Mouse (Mus musculus): ENCODE data around the gene Myl6b.
"Not testable (repeated sequence)": the region's sequence is repeated elsewhere in the genome, so short reads cannot be mapped to it uniquely, and the experiment has no call there.

Gene Myl6b

GRCm38 (mm10) chr10:128493695-128494666 is 4.5 kb downstream of the Myl6b start, which contains the start of gene Myl6:
Gene Myl6, minus strand, starts transcription at chr10:128494145.
- peak; percentile 99 for DNase-seq (ENCODE audit: low read depth)

DNA sequence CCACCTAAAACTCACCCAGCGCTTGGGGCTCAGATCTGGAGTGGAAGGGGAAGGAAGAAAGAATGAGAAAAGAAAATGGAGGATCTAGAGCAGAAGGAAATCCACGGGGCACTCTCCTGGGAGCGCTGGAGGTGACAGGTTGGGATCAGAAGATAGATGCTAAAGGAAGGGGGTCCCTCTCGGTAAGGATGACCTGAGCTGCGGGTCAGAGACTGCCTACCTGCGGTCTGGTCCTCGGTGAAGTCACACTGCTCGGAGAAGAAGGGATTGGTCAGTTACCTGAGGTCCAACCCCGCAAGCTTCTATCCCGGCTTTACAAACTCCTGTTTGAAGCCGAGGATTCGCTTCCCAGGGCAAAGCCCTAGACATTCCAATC is 5.2 kb downstream of the Myl6b start:
- DNase-seq (ENCODE audit: low read depth): no peak

- DNase-seq (ENCODE audit: low read depth): no peak
Observed at GRCm38 (mm10) chr10:128492633-128493311, 5.7 kb downstream of the Myl6b start.

GRCm38 (mm10) chr10:128492051-128492450 is 6.4 kb downstream of the Myl6b start:
- DNase-seq (ENCODE audit: low read depth): not testable (repeated sequence)

DNA sequence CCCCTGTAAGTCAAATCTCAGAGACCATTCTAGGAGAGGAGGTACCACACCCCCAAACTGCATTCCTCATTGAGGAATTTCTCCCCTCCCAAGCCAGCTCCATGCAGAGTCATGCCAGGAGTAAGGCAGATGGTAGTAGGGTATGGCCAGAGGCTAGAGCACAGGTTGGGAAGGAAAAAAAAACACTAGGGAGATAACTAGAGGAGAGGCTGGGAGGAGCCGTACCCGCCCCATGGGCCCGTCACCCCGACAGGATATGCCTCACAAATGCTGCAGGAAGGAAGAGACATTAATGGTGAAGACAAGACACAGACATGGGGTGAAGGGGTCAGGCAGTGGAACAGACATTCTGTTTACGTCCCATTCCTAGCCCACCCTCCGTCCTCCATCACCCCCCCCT is 7.0 kb downstream of the Myl6b start:
- DNase-seq (ENCODE audit: low read depth): no peak

- no peak for DNase-seq (ENCODE audit: low read depth)
Observed at GRCm38 (mm10) chr10:128490912-128491311, 7.6 kb downstream of the Myl6b start.

- no peak for DNase-seq (ENCODE audit: low read depth)
Observed at GRCm38 (mm10) chr10:128490232-128490631, 8.3 kb downstream of the Myl6b start.

DNA sequence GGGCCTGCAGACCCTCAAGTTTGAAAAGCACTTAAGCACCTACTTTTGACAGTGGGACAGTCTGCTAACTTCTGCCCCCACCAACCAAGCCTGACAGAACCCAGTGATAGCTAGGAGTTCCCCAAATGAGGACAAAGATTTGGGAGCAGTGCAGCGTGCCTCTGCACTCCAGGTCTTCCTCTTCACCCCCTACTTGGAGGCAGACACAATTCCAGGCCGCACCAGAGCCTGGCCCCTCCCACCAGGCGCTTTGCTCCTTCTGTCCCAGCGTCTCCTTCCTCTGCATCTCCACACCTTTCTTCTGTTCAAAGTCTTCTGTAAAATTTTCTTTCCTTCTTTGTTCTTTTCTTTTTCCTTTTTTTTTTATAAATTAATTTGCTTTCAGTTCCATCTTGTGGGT is 8.7 kb downstream of the Myl6b start:
- DNase-seq (ENCODE audit: low read depth): no peak

GRCm38 (mm10) chr10:128489380-128489779 is 9.1 kb downstream of the Myl6b start:
- DNase-seq (ENCODE audit: low read depth): no peak

DNA sequence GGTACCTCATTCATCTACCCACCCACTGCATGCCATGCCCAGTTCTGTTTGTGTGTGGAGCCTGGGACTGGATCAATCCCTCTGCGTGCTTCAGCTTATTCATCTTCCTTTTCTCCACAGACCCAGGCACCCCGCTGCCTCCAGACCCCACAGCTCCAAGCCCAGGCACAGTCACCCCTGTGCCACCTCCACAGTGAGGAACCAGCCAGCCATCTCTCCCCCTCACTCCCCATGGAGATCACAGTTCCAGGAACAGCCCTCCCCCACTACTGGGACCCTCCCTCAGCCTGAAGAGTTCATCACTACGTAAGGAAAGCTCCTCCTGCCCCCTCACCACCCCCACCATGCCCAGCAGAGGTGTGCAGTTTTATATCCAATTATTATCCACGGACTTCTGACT is 9.7 kb downstream of the Myl6b start:
- DNase-seq (ENCODE audit: low read depth): no peak

GRCm38 (mm10) chr10:128487861-128488712 is 10.4 kb downstream of the Myl6b start:
- no peak for DNase-seq (ENCODE audit: low read depth)

- DNase-seq (ENCODE audit: low read depth): no peak
Observed at GRCm38 (mm10) chr10:128486370-128486769, 12.1 kb downstream of the Myl6b start.

DNA sequence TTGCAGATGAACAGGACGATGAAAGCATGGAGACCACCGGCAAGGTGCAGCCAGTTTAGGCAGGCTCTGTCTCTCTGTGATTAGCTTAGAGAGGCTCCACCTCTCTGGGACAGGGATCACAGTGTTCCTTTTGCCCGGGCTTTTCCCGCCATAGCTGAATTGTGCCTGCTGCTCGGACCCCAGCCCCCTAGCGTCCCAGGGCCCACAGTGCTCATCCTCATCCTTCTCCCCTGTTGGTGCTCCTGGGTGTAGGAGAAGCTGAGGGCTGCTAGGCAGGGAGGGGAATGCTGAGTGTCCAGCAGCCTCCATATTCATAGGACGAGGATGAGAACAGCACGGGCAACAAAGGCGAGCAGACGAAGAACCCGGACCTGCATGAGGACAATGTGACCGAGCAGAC is 24.1 kb downstream of the Myl6b start:
- DNase-seq (ENCODE audit: low read depth): no peak

DNA sequence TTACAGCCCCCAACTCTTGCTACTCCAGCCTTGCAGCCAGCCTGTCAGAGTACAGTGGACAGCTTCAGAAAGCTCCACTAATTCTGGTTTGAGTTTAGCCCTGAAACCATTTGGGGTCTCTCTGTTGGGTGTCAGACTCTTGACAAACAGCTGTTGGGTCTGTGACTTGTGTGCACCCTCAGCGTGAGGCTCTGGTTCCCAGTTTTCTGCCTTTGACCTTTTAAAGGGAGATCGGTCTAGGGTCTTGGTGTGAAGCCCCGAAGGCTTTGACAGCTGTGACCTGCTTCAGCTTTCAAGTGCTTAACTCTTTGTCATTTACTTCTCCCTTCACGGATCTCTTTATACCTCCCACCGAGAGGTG is 38.2 kb downstream of the Myl6b start:
- DNase-seq (ENCODE audit: low read depth): no peak

GRCm38 (mm10) chr10:128459409-128460269 is 38.8 kb downstream of the Myl6b start:
- peak; percentile 48 for DNase-seq (ENCODE audit: low read depth)

GRCm38 (mm10) chr10:128458719-128459408 is 39.6 kb downstream of the Myl6b start, which contains the start of gene Smarcc2:
Gene Smarcc2, plus strand, starts transcription at chr10:128459248.
- peak; percentile 48 for DNase-seq (ENCODE audit: low read depth)

- peak; percentile 79 for DNase-seq (ENCODE audit: low read depth)
Observed at GRCm38 (mm10) chr10:128458348-128458718, 40.2 kb downstream of the Myl6b start.

GRCm38 (mm10) chr10:128457676-128458075 is 40.8 kb downstream of the Myl6b start:
- DNase-seq (ENCODE audit: low read depth): no peak

GRCm38 (mm10) chr10:128455280-128455679 is 43.2 kb downstream of the Myl6b start:
- DNase-seq (ENCODE audit: low read depth): peak; percentile 66

- DNase-seq (ENCODE audit: low read depth): no peak
Observed at GRCm38 (mm10) chr10:128454471-128454870, 44.0 kb downstream of the Myl6b start.

DNA sequence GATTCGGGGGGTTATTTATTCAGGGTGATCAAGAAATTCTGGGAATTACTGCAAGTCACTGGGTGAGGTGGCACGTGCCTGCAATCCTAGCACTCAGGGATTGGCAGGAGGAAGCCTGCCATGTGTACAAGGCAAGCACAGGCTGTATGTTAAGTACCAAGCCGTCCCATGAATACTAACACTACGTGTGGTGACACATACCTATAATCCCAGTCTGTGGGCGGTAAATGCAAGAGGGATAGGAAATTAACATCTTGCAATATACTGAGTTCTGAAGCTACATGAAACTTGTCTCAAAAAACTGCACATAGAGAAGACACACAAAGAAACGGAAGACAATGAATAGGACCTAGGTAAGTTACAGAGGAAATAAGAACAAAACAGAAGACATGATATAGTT is 47.5 kb downstream of the Myl6b start:
- no peak for DNase-seq (ENCODE audit: low read depth)
